Mouse (Mus musculus): ENCODE data around the gene Hbb-y. TPM values are rescaled to one million over a fixed set of nuclear protein-coding genes. Genes with fewer than 3 reads are reported as not detected.
"Not testable (repeated sequence)": the region's sequence is repeated elsewhere in the genome, so short reads cannot be mapped to it uniquely, and the experiment has no call there.

Hbb-y gene
- polyA plus RNA-seq, 1 experiment from 2014 or later: 10,510 TPM

DNA sequence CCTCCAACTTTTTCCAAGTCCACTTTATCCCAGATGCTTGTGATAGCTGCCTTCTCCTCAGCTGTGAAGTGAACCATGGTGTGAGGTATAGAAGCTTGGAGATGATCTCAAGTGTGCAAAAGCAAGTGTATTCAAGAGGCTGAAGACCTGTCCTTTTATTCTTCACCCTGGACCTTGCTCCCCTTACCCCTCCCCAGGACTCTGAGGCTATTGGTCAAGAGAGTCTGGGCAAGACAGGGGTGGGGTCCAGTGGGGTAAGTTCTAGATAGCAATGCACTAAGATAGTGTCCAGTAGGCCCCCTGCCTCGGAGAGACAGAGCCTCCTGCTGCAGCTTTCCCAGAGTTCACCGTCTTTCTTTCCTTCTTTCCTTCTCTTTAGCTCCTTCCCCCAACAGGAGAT lies 10.0 kb downstream of the Hbb-y start, which contains the start of gene Hbb-bh1:
TSS of gene Hbb-bh1 (minus strand) at position 131 of the 400 bp plus-strand sequence.
- 94% methylated on average over 2 of the region's 2 CpGs for WGBS
- Histone ChIP-seq H3K27ac (no peak within 1 kb of the TSS), H3K4me3 (no peak within 1 kb of the TSS), H3K4me2 (replicated peaks) (no peak within 1 kb of the TSS), H3K4me1 (no peaks in the 10 kb centered on the region), H3K9ac (no peak within 1 kb of the TSS), H3K36me3 (no peaks in the 10 kb centered on the region), H3K27me3 (no peaks in the 10 kb centered on the region), H3K9me3 (replicated peaks) (no peaks in the 10 kb centered on the region)
- ATAC-seq (ENCODE audit: low FRiP score): no peak

DNA sequence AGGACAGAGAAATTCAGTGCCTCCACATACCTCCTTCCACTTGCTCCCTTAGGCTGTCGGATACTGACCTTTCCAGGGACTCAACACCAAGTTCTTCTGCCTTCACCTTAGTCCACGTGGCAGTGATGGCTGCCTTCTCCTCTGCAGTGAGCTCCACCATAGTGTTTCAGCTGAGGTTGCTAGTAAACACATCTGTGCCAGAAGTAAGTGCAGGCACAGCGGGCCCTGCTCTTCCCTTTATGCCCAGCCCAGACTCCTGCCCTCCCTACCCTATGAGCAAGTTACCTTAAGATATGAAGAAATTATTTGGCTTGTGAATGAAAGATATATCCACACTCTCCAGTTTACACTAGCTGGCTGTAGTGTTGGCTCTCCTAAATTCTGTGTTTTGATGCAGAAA lies 12.7 kb downstream of the Hbb-y start, which contains the start of gene Hbb-bh2:
TSS of gene Hbb-bh2 (minus strand) at position 253 of the 400 bp plus-strand sequence.
- Histone ChIP-seq H3K9ac (no peak within 1 kb of the TSS), H3K27me3 (no peaks in the 10 kb centered on the region), H3K4me3 (no peak within 1 kb of the TSS), H3K4me1 (no peaks in the 10 kb centered on the region), H3K36me3 (no peaks in the 10 kb centered on the region), H3K4me2 (replicated peaks) (no peak within 1 kb of the TSS), H3K9me3 (replicated peaks) (no peaks in the 10 kb centered on the region), H3K27ac (no peak within 1 kb of the TSS)
- ATAC-seq (ENCODE audit: low FRiP score): no peak
- 67% methylated on average over 3 of the region's 3 CpGs for WGBS

- Histone ChIP-seq H3K4me1 (no peaks in the 10 kb centered on the region), H3K36me3 (no peaks in the 10 kb centered on the region), H3K4me2 (replicated peaks) (no peak within 1 kb of the TSS), H3K27me3 (no peaks in the 10 kb centered on the region), H3K9ac (no peak within 1 kb of the TSS), H3K4me3 (no peak within 1 kb of the TSS), H3K27ac (no peak within 1 kb of the TSS), H3K9me3 (replicated peaks) (no peaks in the 10 kb centered on the region)
- ATAC-seq (ENCODE audit: low FRiP score): peak; percentile 26; the same call in 1 of the 2 replicates
- WGBS: 91% methylated on average over 4 of the region's 4 CpGs
Measured at GRCm38 (mm10) chr7:103827808-103828207, 25.2 kb downstream of the Hbb-y start, which contains the start of gene Hbb-bs. TSS of gene Hbb-bs (minus strand) at chr7:103828096.

DNA sequence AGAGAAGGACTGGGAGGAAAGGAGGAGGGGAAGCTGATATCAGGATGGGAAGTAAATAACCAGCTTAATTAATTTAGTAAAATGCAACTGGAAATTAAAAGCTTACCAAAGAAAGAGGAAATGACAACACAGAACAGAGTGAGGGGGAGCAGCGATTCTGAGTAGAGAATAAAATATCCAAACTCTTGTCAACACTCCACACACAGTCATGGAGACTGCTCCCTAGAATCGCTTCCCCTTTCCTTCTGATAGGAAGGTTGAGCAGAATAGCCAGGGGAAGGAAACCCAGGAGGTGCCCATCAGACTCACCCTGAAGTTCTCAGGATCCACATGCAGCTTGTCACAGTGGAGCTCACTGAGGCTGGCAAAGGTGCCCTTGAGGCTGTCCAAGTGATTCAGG lies 25.9 kb downstream of the Hbb-y start:
- H3K4me2 ChIP-seq (replicated peaks); H3K4me3 ChIP-seq; H3K36me3 ChIP-seq; ATAC-seq (ENCODE audit: low FRiP score); H3K9me3 ChIP-seq (replicated peaks); H3K9ac ChIP-seq; H3K27me3 ChIP-seq; H3K27ac ChIP-seq; H3K4me1 ChIP-seq: not testable (repeated sequence)
- no CpG with 5 or more reads among the region's 2 CpGs for WGBS

DNA sequence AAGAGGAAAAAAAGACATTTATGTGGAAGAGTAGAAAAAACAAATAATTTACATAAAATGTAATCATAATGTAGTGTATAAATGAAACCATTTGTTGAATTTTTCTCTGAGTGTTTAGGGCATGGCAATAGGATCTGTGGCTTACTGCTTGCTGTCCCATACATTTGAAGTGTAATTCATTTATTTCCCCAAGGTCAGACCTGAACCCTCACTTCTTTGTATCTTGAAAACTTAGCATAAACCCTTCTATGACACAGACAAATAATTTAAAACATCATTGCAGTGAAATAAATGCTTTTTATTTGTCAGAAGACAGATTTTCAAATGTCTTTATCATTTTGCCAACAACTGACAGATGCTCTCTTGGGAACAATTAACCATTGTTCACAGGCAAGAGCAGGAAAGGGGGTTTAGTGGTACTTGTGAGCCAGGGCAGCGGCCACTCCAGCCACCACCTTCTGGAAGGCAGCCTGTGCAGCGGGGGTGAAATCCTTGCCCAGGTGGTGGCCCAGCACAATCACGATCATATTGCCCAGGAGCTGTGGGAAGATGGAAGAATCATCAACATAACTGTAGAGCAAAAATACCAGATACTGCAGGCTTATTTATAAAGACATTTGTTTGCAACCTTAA lies 26.6 kb downstream of the Hbb-y start:
- Histone ChIP-seq H3K4me1 (no peaks in the 10 kb centered on the region), H3K9me3 (replicated peaks) (no peaks in the 10 kb centered on the region), H3K27me3 (no peaks in the 10 kb centered on the region), H3K36me3 (no peaks in the 10 kb centered on the region), H3K4me3 (no peak overlapping the region), H3K27ac (no peak overlapping the region), H3K4me2 (replicated peaks) (no peak overlapping the region), H3K9ac (no peak overlapping the region)
- ATAC-seq (ENCODE audit: low FRiP score): no peak
- WGBS: 66% methylated on average over 3 of the region's 3 CpGs

- no peak overlapping the region for H3K9ac ChIP-seq
- no peaks in the 10 kb centered on the region for H3K9me3 ChIP-seq (replicated peaks)
- no peak overlapping the region for H3K4me2 ChIP-seq (replicated peaks)
- WGBS: 88% methylated on average over 3 of the region's 3 CpGs
- H3K27me3 ChIP-seq: no peaks in the 10 kb centered on the region
- H3K4me1 ChIP-seq: no peaks in the 10 kb centered on the region
- H3K27ac ChIP-seq: no peak overlapping the region
- ATAC-seq (ENCODE audit: low FRiP score): no peak
- H3K36me3 ChIP-seq: no peaks in the 10 kb centered on the region
- H3K4me3 ChIP-seq: no peak overlapping the region
Measured at GRCm38 (mm10) chr7:103825536-103826254, 27.3 kb downstream of the Hbb-y start.

- no peak for ATAC-seq (ENCODE audit: low FRiP score)
- Histone ChIP-seq H3K4me3 (no peak overlapping the region), H3K4me1 (no peaks in the 10 kb centered on the region), H3K27me3 (no peaks in the 10 kb centered on the region), H3K9me3 (replicated peaks) (no peaks in the 10 kb centered on the region), H3K4me2 (replicated peaks) (no peak overlapping the region), H3K36me3 (no peaks in the 10 kb centered on the region), H3K27ac (no peak overlapping the region), H3K9ac (no peak overlapping the region)
- 89% methylated on average over 2 of the region's 2 CpGs for WGBS
Measured at GRCm38 (mm10) chr7:103824597-103824996, 28.4 kb downstream of the Hbb-y start.

GRCm38 (mm10) chr7:103815085-103815484 lies 37.9 kb downstream of the Hbb-y start:
- ATAC-seq (ENCODE audit: low FRiP score); H3K4me3 ChIP-seq; H3K27ac ChIP-seq; H3K4me2 ChIP-seq (replicated peaks); H3K36me3 ChIP-seq; H3K27me3 ChIP-seq; H3K4me1 ChIP-seq; H3K9ac ChIP-seq; H3K9me3 ChIP-seq (replicated peaks): not testable (repeated sequence)
- WGBS: no CpG with 5 or more reads among the region's 2 CpGs

GRCm38 (mm10) chr7:103813766-103814165 lies 39.2 kb downstream of the Hbb-y start, which contains the start of gene Hbb-bt:
TSS of gene Hbb-bt (minus strand) at chr7:103813996.
- Histone ChIP-seq H3K4me3 (no peak within 1 kb of the TSS), H3K27ac (no peak within 1 kb of the TSS), H3K4me2 (replicated peaks) (no peak within 1 kb of the TSS), H3K27me3 (no peaks in the 10 kb centered on the region), H3K4me1 (no peaks in the 10 kb centered on the region), H3K36me3 (no peaks in the 10 kb centered on the region), H3K9ac (no peak within 1 kb of the TSS), H3K9me3 (replicated peaks) (no peaks in the 10 kb centered on the region)
- no peak for ATAC-seq (ENCODE audit: low FRiP score)
- 88% methylated on average over 3 of the region's 3 CpGs for WGBS

- no CpG with 5 or more reads among the region's 3 CpGs for WGBS
Measured at GRCm38 (mm10) chr7:103813152-103813551, 39.9 kb downstream of the Hbb-y start.

DNA sequence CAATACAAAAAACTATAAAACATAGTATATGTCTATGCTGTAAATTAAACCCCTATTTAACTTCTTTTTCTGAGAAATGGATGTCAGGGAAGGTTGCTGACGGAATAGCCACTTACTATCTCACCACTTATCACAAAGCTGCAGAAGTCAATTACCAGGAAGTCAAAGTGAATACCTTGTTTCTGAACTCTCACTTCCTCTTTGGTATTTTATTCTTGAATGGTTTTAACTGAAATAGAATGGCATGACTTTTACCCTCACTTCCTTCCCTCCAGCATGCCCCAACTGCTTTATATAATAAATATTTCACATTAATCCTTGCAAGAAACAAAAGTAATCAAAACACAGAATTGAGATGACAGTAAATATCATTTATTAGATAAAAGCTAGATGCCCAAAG lies 40.8 kb downstream of the Hbb-y start:
- ATAC-seq (ENCODE audit: low FRiP score): no peak
- Histone ChIP-seq H3K9me3 (replicated peaks) (no peaks in the 10 kb centered on the region), H3K4me3 (no peak overlapping the region), H3K4me2 (replicated peaks) (no peak overlapping the region), H3K27me3 (no peaks in the 10 kb centered on the region), H3K4me1 (no peaks in the 10 kb centered on the region), H3K36me3 (no peaks in the 10 kb centered on the region), H3K9ac (no peak overlapping the region), H3K27ac (no peak overlapping the region)
- 78% methylated on average over 1 of the region's 1 CpGs for WGBS

More at GRCm38 (mm10) chr7:103813152-103813551, 39.9 kb downstream of the Hbb-y start:
- H3K36me3 ChIP-seq; H3K27ac ChIP-seq; H3K27me3 ChIP-seq; H3K9ac ChIP-seq; H3K4me1 ChIP-seq; H3K9me3 ChIP-seq (replicated peaks); H3K4me3 ChIP-seq; H3K4me2 ChIP-seq (replicated peaks); ATAC-seq (ENCODE audit: low FRiP score): not testable (repeated sequence)

- no peaks in the 10 kb centered on the region for H3K9me3 ChIP-seq (replicated peaks)
- H3K27ac ChIP-seq: no peak overlapping the region
- no peak overlapping the region for H3K4me3 ChIP-seq
- H3K4me2 ChIP-seq (replicated peaks): no peak overlapping the region
- H3K4me1 ChIP-seq: no peaks in the 10 kb centered on the region
- H3K36me3 ChIP-seq: no peaks in the 10 kb centered on the region
- ATAC-seq (ENCODE audit: low FRiP score): no peak
- WGBS: 100% methylated on average over 1 of the region's 1 CpGs
- H3K27me3 ChIP-seq: no peaks in the 10 kb centered on the region
- H3K9ac ChIP-seq: no peak overlapping the region
Measured at GRCm38 (mm10) chr7:103811223-103811845, 41.7 kb downstream of the Hbb-y start.

Data from hindbrain, embryonic 12.5 days (tissue).